Mouse (Mus musculus): ENCODE measurements around the gene Tmem94. TPM values are rescaled to one million over a fixed set of nuclear protein-coding genes. Genes with fewer than 3 reads are reported as not detected.

The Tmem94 gene
- polyA plus RNA-seq, 1 experiment from 2014 or later: 25.6 TPM

Small RNA genes within 50 kb of the gene (microRNA-seq; reads per million reads assigned to microRNA genes)
- not detected for gene Mir5621

Other genes starting within 250 kb of the Tmem94 start
- gene Sumo2, start 229.2 kb upstream of the Tmem94 start, polyA plus RNA-seq (2015; fragmentation: Nextera tagmentation; extraction: Ambion mirVana): 1,000 and 1,072 TPM in 2 replicates
- 103 and 106 TPM in 2 replicates for gene Nup85, start 201.0 kb upstream of the Tmem94 start, polyA plus RNA-seq (2015; fragmentation: Nextera tagmentation; extraction: Ambion mirVana)
- gene Mrps7, start 161.5 kb upstream of the Tmem94 start, polyA plus RNA-seq (2015; fragmentation: Nextera tagmentation; extraction: Ambion mirVana): 75.6 and 77.0 TPM in 2 replicates
- gene Gga3, start 161.4 kb upstream of the Tmem94 start, polyA plus RNA-seq (2015; fragmentation: Nextera tagmentation; extraction: Ambion mirVana): 34.7 and 37.5 TPM in 2 replicates
- gene Mif4gd, start 152.5 kb upstream of the Tmem94 start, polyA plus RNA-seq (2015; fragmentation: Nextera tagmentation; extraction: Ambion mirVana): 12.5 and 12.7 TPM in 2 replicates
- 42.5 and 50.8 TPM in 2 replicates for gene Slc25a19, start 137.1 kb upstream of the Tmem94 start, polyA plus RNA-seq (2015; fragmentation: Nextera tagmentation; extraction: Ambion mirVana)
- 177 and 196 TPM in 2 replicates for gene Grb2, start 56.8 kb upstream of the Tmem94 start, polyA plus RNA-seq (2015; fragmentation: Nextera tagmentation; extraction: Ambion mirVana)
- 7.6 and 8.9 TPM in 2 replicates for gene Caskin2, start 48.2 kb downstream of the Tmem94 start, polyA plus RNA-seq (2015; fragmentation: Nextera tagmentation; extraction: Ambion mirVana)
- gene Tsen54, start 49.3 kb downstream of the Tmem94 start, polyA plus RNA-seq (2015; fragmentation: Nextera tagmentation; extraction: Ambion mirVana): 23.7 and 24.2 TPM in 2 replicates
- gene Llgl2, start 58.6 kb downstream of the Tmem94 start, polyA plus RNA-seq (2015; fragmentation: Nextera tagmentation; extraction: Ambion mirVana): 0.82 and 1.0 TPM in 2 replicates
- 0.09 TPM in 1 of 2 replicates, not detected in the other for gene Myo15b, start 93.0 kb downstream of the Tmem94 start, polyA plus RNA-seq (2015; fragmentation: Nextera tagmentation; extraction: Ambion mirVana)
- 1.4 and 1.5 TPM in 2 replicates for gene Smim5, start 134.5 kb downstream of the Tmem94 start, polyA plus RNA-seq (2015; fragmentation: Nextera tagmentation; extraction: Ambion mirVana)
- gene Smim6, start 146.6 kb downstream of the Tmem94 start, polyA plus RNA-seq (2015; fragmentation: Nextera tagmentation; extraction: Ambion mirVana): 0.44 and 0.87 TPM in 2 replicates
- 49.0 and 51.5 TPM in 2 replicates for gene Sap30bp, start 167.8 kb downstream of the Tmem94 start, polyA plus RNA-seq (2015; fragmentation: Nextera tagmentation; extraction: Ambion mirVana)
- 24.3 and 25.2 TPM in 2 replicates for gene Recql5, start 168.0 kb downstream of the Tmem94 start, polyA plus RNA-seq (2015; fragmentation: Nextera tagmentation; extraction: Ambion mirVana)
- 0.57 and 0.64 TPM in 2 replicates for gene Itgb4, start 209.3 kb downstream of the Tmem94 start, polyA plus RNA-seq (2015; fragmentation: Nextera tagmentation; extraction: Ambion mirVana)
- 57.2 and 64.1 TPM in 2 replicates for gene Galk1, start 247.3 kb downstream of the Tmem94 start, polyA plus RNA-seq (2015; fragmentation: Nextera tagmentation; extraction: Ambion mirVana)